Mouse (Mus musculus) forebrain, postnatal 0 days (tissue): ENCODE data around the gene Fgd3. TPM values are rescaled to one million over a fixed set of nuclear protein-coding genes. Genes with fewer than 3 reads are reported as not detected.

Experiments used
- ATAC-seq: fragments of 200-750 bp; cut with Nextera tagmentation; 2 replicates; pipeline ENCODE4 v1.8.0; 2017; ENCODE audit warnings: mild to moderate bottlenecking, moderate library complexity
- DNase-seq: peaks from one replicate; pipeline ENCODE4 v3.0.0-alpha.2; 2015
- H3K27ac ChIP-seq: fragments of 300-500 bp; sonication (generic); 2 replicates; pipeline ENCODE4 v1.5.1; 2014; ENCODE audit warnings: low read depth, mild to moderate bottlenecking, antibody characterized with exemption, low read length, moderate library complexity, mixed read lengths
- H3K27me3 ChIP-seq: fragments of 300-500 bp; sonication (generic); 2 replicates; pipeline ENCODE4 v1.6.1; 2014; ENCODE audit warnings: mild to moderate bottlenecking, low read length, mixed read lengths; ENCODE audit not compliant: insufficient read depth
- H3K36me3 ChIP-seq: fragments of 300-500 bp; sonication (generic); 2 replicates; pipeline ENCODE4 v1.6.1; 2014; ENCODE audit warnings: mild to moderate bottlenecking, moderate library complexity; ENCODE audit not compliant: insufficient read depth
- H3K4me1 ChIP-seq: fragments of 300-500 bp; sonication (generic); 2 replicates; pipeline ENCODE4 v1.6.1; 2014; ENCODE audit warnings: antibody characterized with exemption; ENCODE audit not compliant: insufficient read depth
- H3K4me2 ChIP-seq: fragments of 300-500 bp; sonication (generic); 2 replicates; pipeline ENCODE4 v1.6.1; 2014; ENCODE audit warnings: low read depth, mild to moderate bottlenecking, moderate library complexity
- H3K4me3 ChIP-seq: fragments of 300-500 bp; sonication (generic); 2 replicates; pipeline ENCODE4 v1.5.1; 2014; ENCODE audit warnings: low read depth, low read length, mixed read lengths
- H3K9ac ChIP-seq: fragments of 300-500 bp; sonication (generic); 2 replicates; pipeline ENCODE4 v1.6.1; 2014; ENCODE audit warnings: mild to moderate bottlenecking
- H3K9me3 ChIP-seq: fragments of 300-500 bp; sonication (generic); 2 replicates; pipeline ENCODE4 v1.6.1; 2016; ENCODE audit warnings: low read length
- CTCF ChIP-seq: sonication (generic); IDR thresholded peaks from 2 replicates; pipeline ENCODE4 v1.5.1; 2016; ENCODE audit warnings: antibody characterized with exemption, control low read depth, low read depth
- WGBS: fragments of 180-500 bp; shearing (Covaris S2); extraction: QIAGEN DNeasy Blood & Tissue Kit; methylation state at CpG from one replicate; pipeline ENCODE4 v1.1.7; 2014; 5-methylcytosine and 5-hydroxymethylcytosine counted together
- polyA plus RNA-seq: library from polyadenylated mRNA; unstranded; fragments of >200 nt; fragmentation: Nextera tagmentation; extraction: Ambion mirVana; gene quantifications from 2 replicates; pipeline ENCODE4 v1.2.1, GENCODE M21; 2015
- total RNA-seq: library from RNA; depleted of rRNA; stranded (reverse); fragments of >200 nt; gene quantifications from 2 replicates; pipeline ENCODE4 v1.2.3, GENCODE M21; 2014

The Fgd3 gene
- total and polyA plus RNA-seq, 2 experiments from 2014 or later: 2.8 to 14.0 TPM

GRCm38 (mm10) chr13:49243492-49243891 lies 76.6 kb downstream of the Fgd3 start:
- Histone ChIP-seq H3K4me1 (no peaks in the 10 kb centered on the region; the same call in 1 of the 2 replicates), H3K27ac (no peak overlapping the region), H3K4me3 (no peak overlapping the region), H3K36me3 (no peaks in the 10 kb centered on the region), H3K27me3 (peaks cover 22% of the 10 kb centered on the region), H3K4me2 (no peak overlapping the region), H3K9ac (no peak overlapping the region), H3K9me3 (no peaks in the 10 kb centered on the region)
- WGBS: 89% methylated on average over 2 of the region's 2 CpGs
- DNase-seq (no peak), ATAC-seq (no peak)
- TF ChIP-seq CTCF: no peak

GRCm38 (mm10) chr13:49242321-49243065 lies 77.6 kb downstream of the Fgd3 start:
- no peak for TF ChIP-seq CTCF
- ATAC-seq (no peak), DNase-seq (no peak)
- 70% methylated on average over 9 of the region's 9 CpGs for WGBS
- no peaks in the 10 kb centered on the region for H3K9me3 ChIP-seq
- no peak overlapping the region for H3K4me3 ChIP-seq
- peaks cover 13% of the 10 kb centered on the region; the same call in 1 of the 2 replicates for H3K27me3 ChIP-seq
- no peak overlapping the region for H3K27ac ChIP-seq
- no peak overlapping the region for H3K4me2 ChIP-seq
- no peaks in the 10 kb centered on the region for H3K36me3 ChIP-seq
- H3K4me1 ChIP-seq: no peaks in the 10 kb centered on the region
- H3K9ac ChIP-seq: no peak overlapping the region

- ATAC-seq (no peak), DNase-seq (no peak)
- Histone ChIP-seq H3K4me1 (no peaks in the 10 kb centered on the region), H3K36me3 (no peaks in the 10 kb centered on the region), H3K27ac (no peak overlapping the region), H3K4me2 (no peak overlapping the region), H3K27me3 (no peaks in the 10 kb centered on the region), H3K4me3 (no peak overlapping the region), H3K9ac (no peak overlapping the region), H3K9me3 (no peaks in the 10 kb centered on the region)
- TF ChIP-seq CTCF: no peak
- 93% methylated on average over 8 of the region's 8 CpGs for WGBS
Observed at GRCm38 (mm10) chr13:49238737-49239136, 81.4 kb downstream of the Fgd3 start.

GRCm38 (mm10) chr13:49237617-49238016 lies 82.5 kb downstream of the Fgd3 start:
- Histone ChIP-seq H3K36me3 (no peaks in the 10 kb centered on the region), H3K27me3 (no peaks in the 10 kb centered on the region), H3K4me2 (no peak overlapping the region), H3K4me3 (no peak overlapping the region), H3K9ac (no peak overlapping the region), H3K4me1 (no peaks in the 10 kb centered on the region), H3K27ac (no peak overlapping the region), H3K9me3 (no peaks in the 10 kb centered on the region)
- 92% methylated on average over 8 of the region's 8 CpGs for WGBS
- DNase-seq: no peak
- TF ChIP-seq CTCF: no peak
- ATAC-seq: no peak

- no peak for ATAC-seq
- 98% methylated on average over 4 of the region's 4 CpGs for WGBS
- DNase-seq: no peak
- no peak overlapping the region for H3K4me3 ChIP-seq
- H3K9ac ChIP-seq: no peak overlapping the region
- H3K27ac ChIP-seq: no peak overlapping the region
- no peaks in the 10 kb centered on the region for H3K36me3 ChIP-seq
- H3K27me3 ChIP-seq: no peaks in the 10 kb centered on the region
- H3K9me3 ChIP-seq: no peaks in the 10 kb centered on the region
- TF ChIP-seq CTCF: 0 out of 2 replicates have a peak, but pooled peaks have one; percentile 10
- no peaks in the 10 kb centered on the region for H3K4me1 ChIP-seq
- H3K4me2 ChIP-seq: no peak overlapping the region
Observed at GRCm38 (mm10) chr13:49234711-49235110, 85.4 kb downstream of the Fgd3 start.

- H3K9me3 ChIP-seq: no peaks in the 10 kb centered on the region
- DNase-seq: no peak
Observed at GRCm38 (mm10) chr13:49233792-49234572, 86.1 kb downstream of the Fgd3 start.

GRCm38 (mm10) chr13:49225633-49226032 lies 94.5 kb downstream of the Fgd3 start:
- H3K4me1 ChIP-seq: no peaks in the 10 kb centered on the region
- no peaks in the 10 kb centered on the region for H3K27me3 ChIP-seq
- H3K36me3 ChIP-seq: no peaks in the 10 kb centered on the region
- no peak for DNase-seq
- H3K27ac ChIP-seq: no peak overlapping the region
- no peak for TF ChIP-seq CTCF
- H3K4me3 ChIP-seq: no peak overlapping the region
- H3K9ac ChIP-seq: no peak overlapping the region
- no peak for ATAC-seq
- no peaks in the 10 kb centered on the region for H3K9me3 ChIP-seq
- WGBS: 44% methylated on average over 4 of the region's 4 CpGs
- H3K4me2 ChIP-seq: no peak overlapping the region

More at GRCm38 (mm10) chr13:49233792-49234572, 86.1 kb downstream of the Fgd3 start:
- Histone ChIP-seq H3K27me3 (no peaks in the 10 kb centered on the region), H3K4me2 (no peak overlapping the region), H3K4me1 (no peaks in the 10 kb centered on the region), H3K9ac (no peak overlapping the region), H3K27ac (no peak overlapping the region), H3K4me3 (no peak overlapping the region), H3K36me3 (no peaks in the 10 kb centered on the region)
- 82% methylated on average over 8 of the region's 8 CpGs for WGBS
- no peak for TF ChIP-seq CTCF
- no peak for ATAC-seq
